Mouse (Mus musculus) midbrain, embryonic 14.5 days (tissue): ENCODE data around the gene Cep135. TPM values are rescaled to one million over a fixed set of nuclear protein-coding genes. Genes with fewer than 3 reads are reported as not detected.

Source experiments
- ATAC-seq: fragments of 200-750 bp; cut with Nextera tagmentation; 2 replicates; pipeline ENCODE4 v1.8.0; 2017; ENCODE audit warnings: moderate number of reproducible peaks, moderate library complexity; ENCODE audit not compliant: low FRiP score, low TSS enrichment
- DNase-seq: peaks from one replicate; pipeline ENCODE4 v3.0.0-alpha.2; 2015
- H3K27ac ChIP-seq: fragments of 300-500 bp; sonication (generic); replicated peaks from 2 replicates; pipeline ENCODE4 v1.5.1; 2014; ENCODE audit warnings: mild to moderate bottlenecking, low read depth, low read length, moderate library complexity
- H3K27me3 ChIP-seq: fragments of 300-500 bp; sonication (generic); 2 replicates; pipeline ENCODE4 v1.6.1; 2014; ENCODE audit warnings: low read length, control low read depth, mixed read lengths; ENCODE audit not compliant: control insufficient read depth, insufficient read depth
- H3K36me3 ChIP-seq: fragments of 300-500 bp; sonication (generic); 2 replicates; pipeline ENCODE4 v1.6.1; 2014; ENCODE audit warnings: low read length, control low read depth; ENCODE audit not compliant: control insufficient read depth, insufficient read depth
- H3K4me1 ChIP-seq: fragments of 300-500 bp; sonication (generic); 2 replicates; pipeline ENCODE4 v1.6.1; 2014; ENCODE audit warnings: mild to moderate bottlenecking, antibody characterized with exemption, low read length, control low read depth; ENCODE audit not compliant: control insufficient read depth, insufficient read depth
- H3K4me2 ChIP-seq: fragments of 300-500 bp; sonication (generic); 2 replicates; pipeline ENCODE4 v1.6.1; 2014; ENCODE audit warnings: mild to moderate bottlenecking, low read length, moderate library complexity
- H3K4me3 ChIP-seq: fragments of 300-500 bp; sonication (generic); replicated peaks from 2 replicates; pipeline ENCODE4 v1.5.1; 2014; ENCODE audit warnings: low read depth, low read length
- H3K9ac ChIP-seq: fragments of 300-500 bp; sonication (generic); replicated peaks from 2 replicates; pipeline ENCODE4 v1.6.1; 2014; ENCODE audit warnings: mild to moderate bottlenecking, low read length, moderate library complexity
- H3K9me3 ChIP-seq: fragments of 300-500 bp; sonication (generic); 2 replicates; pipeline ENCODE4 v1.6.1; 2016; ENCODE audit warnings: low read length, control low read depth, mixed read lengths; ENCODE audit not compliant: control insufficient read depth
- WGBS: fragments of 180-500 bp; shearing (Covaris S2); extraction: QIAGEN DNeasy Blood & Tissue Kit; methylation state at CpG from one replicate; pipeline ENCODE4 v1.1.7; 2014; 5-methylcytosine and 5-hydroxymethylcytosine counted together
- polyA plus RNA-seq: library from polyadenylated mRNA; unstranded; fragments of >200 nt; fragmentation: Nextera tagmentation; extraction: Ambion mirVana; gene quantifications from 2 replicates; pipeline ENCODE4 v1.2.1, GENCODE M21; 2014

Cep135 gene
- polyA plus RNA-seq, 1 experiment from 2014 or later, result 3.9 TPM

DNA sequence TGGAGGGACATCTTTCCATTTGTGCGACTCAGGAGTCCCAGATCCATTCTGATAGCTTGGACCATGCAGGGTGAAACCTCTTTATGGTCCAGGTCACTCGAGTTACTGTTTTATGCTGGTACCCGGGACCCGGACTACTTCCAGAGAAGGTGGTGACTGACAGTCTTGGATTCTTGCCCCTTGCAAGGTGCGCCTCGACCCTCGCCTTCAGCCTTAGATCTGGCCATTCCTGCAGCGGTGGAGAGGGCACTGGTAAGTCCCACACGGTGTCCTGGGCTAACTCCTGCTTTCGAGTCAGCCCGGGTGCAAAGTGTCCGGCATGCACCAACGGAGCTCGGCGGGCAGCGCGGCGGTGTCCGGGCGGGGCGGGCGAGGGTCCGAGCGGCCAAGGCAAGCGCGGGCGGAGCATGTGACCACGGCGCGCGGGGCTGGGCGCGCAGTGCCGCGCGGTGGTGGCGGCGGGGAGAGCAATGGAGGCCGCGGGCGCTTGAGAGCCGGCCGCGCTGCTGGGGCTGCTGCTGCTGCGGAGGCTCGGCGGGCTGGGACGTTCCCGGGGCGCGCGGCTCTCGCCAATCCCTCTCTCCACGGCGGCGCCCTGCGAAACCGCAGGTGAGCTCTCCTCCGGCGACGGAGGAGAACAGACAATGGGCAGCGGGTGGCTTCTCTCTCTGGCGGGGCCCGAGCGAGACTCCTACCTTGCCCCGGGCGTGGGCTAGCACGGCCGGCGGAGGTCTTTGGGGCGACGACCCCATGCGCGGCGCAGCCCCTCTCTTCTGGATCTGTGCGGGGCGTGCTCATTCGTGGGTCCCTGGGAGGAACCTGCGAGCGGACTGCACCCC lies 69.0 kb downstream of the Cep135 start:
- Histone ChIP-seq H3K27ac (peak overlapping the region; percentile 99), H3K4me3 (peak overlapping the region; percentile 88), H3K9me3 (no peaks in the 10 kb centered on the region), H3K9ac (peak overlapping the region; percentile 99), H3K4me1 (peaks cover 23% of the 10 kb centered on the region; the same call in 1 of the 2 replicates), H3K27me3 (no peaks in the 10 kb centered on the region), H3K36me3 (no peaks in the 10 kb centered on the region), H3K4me2 (peak overlapping the region; percentile 86)
- peak; percentile 93 for DNase-seq
- ATAC-seq, result peak; percentile 93
- WGBS, result under 1% methylated on average over 80 of the region's 80 CpGs

DNA sequence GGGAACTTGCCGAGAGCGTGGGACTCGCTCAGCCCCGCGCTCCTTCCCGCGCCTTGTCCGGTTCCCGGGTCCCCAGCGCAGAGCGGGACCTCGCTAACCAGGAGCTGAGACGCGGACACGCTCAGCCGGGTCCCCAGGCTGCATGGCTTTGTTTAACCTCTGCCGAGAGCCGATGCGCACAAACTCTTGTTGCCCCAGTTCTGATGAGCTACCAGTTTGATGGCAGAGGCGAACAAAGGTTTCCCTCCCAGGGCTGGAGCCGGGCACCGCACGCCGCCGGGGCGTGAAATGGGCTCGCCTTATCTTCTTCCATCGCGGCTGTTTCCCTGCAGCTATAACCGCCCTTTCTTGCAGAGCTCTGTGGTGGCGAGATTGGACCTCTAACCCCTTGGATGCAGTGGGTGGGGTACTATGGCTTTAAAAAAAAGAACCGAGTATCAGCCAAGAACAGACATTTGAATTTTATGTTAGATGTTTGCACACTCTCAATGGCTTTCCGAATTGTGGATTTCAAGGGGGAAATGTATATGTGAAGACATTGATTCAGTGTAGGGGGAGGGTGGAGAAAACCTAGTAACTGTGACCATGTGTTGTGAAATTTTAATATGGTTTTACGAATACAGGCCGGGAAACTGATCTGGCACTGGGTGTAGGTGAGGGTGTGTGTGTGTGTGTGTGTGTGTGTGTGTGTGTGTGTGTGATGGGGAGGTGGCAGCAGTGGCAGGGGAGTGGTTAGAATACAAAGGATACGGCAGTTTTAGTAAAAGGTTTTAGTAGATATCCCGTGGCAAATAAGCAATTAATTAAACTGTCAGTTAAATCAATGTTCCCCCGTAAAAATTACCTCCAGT lies 69.8 kb downstream of the Cep135 start:
- Histone ChIP-seq H3K9me3 (no peaks in the 10 kb centered on the region), H3K27me3 (no peaks in the 10 kb centered on the region), H3K4me3 (peak overlapping the region; percentile 88), H3K4me1 (peaks cover 23% of the 10 kb centered on the region; the same call in 1 of the 2 replicates), H3K4me2 (peak overlapping the region; percentile 86), H3K36me3 (no peaks in the 10 kb centered on the region), H3K27ac (peak overlapping the region; percentile 99), H3K9ac (peak overlapping the region; percentile 99)
- peak; percentile 81 for DNase-seq
- WGBS, result under 1% methylated on average over 38 of the region's 38 CpGs
- peak; percentile 84 for ATAC-seq

- WGBS, result 86% methylated on average over 8 of the region's 8 CpGs
- Histone ChIP-seq H3K9ac (no peak overlapping the region), H3K4me3 (no peak overlapping the region; the same call in 1 of the 2 replicates), H3K27ac (no peak overlapping the region), H3K9me3 (no peaks in the 10 kb centered on the region), H3K27me3 (no peaks in the 10 kb centered on the region), H3K36me3 (no peaks in the 10 kb centered on the region), H3K4me1 (peaks cover 32% of the 10 kb centered on the region), H3K4me2 (peak overlapping the region; percentile 86)
- DNase-seq, result no peak
- ATAC-seq, result no peak
Measured at GRCm38 (mm10) chr5:76659958-76660635, 71.6 kb downstream of the Cep135 start.

- no peak overlapping the region for H3K4me3 ChIP-seq
- no peaks in the 10 kb centered on the region for H3K9me3 ChIP-seq
- H3K27me3 ChIP-seq, result no peaks in the 10 kb centered on the region
- DNase-seq, result no peak
- no peaks in the 10 kb centered on the region for H3K36me3 ChIP-seq
- 96% methylated on average over 4 of the region's 4 CpGs for WGBS
- H3K4me1 ChIP-seq, result peaks cover 43% of the 10 kb centered on the region
- H3K9ac ChIP-seq, result no peak overlapping the region
- H3K27ac ChIP-seq, result no peak overlapping the region
- no peak for ATAC-seq
- no peak overlapping the region for H3K4me2 ChIP-seq
Measured at GRCm38 (mm10) chr5:76661310-76661709, 72.8 kb downstream of the Cep135 start.

GRCm38 (mm10) chr5:76664936-76665335 lies 76.4 kb downstream of the Cep135 start:
- H3K9ac ChIP-seq, result no peak overlapping the region
- DNase-seq (no peak), ATAC-seq (no peak)
- H3K27me3 ChIP-seq, result no peaks in the 10 kb centered on the region
- H3K4me1 ChIP-seq, result peaks cover 44% of the 10 kb centered on the region
- 66% methylated on average over 7 of the region's 7 CpGs for WGBS
- no peak overlapping the region for H3K4me2 ChIP-seq
- no peak overlapping the region for H3K4me3 ChIP-seq
- no peaks in the 10 kb centered on the region for H3K9me3 ChIP-seq
- no peaks in the 10 kb centered on the region for H3K36me3 ChIP-seq
- peak overlapping the region; percentile 57 for H3K27ac ChIP-seq

GRCm38 (mm10) chr5:76665421-76665820 lies 76.9 kb downstream of the Cep135 start:
- peak overlapping the region; percentile 22; the same call in 1 of the 2 replicates for H3K4me2 ChIP-seq
- H3K27ac ChIP-seq, result peak overlapping the region; percentile 79
- peaks cover 39% of the 10 kb centered on the region for H3K4me1 ChIP-seq
- no peaks in the 10 kb centered on the region for H3K27me3 ChIP-seq
- 12% methylated on average over 7 of the region's 7 CpGs for WGBS
- peak; percentile 79; the same call in 1 of the 2 replicates for ATAC-seq
- 0 out of 2 replicates have a peak overlapping the region, but pooled peaks have one; percentile 26 for H3K9ac ChIP-seq
- DNase-seq, result peak; percentile 73
- no peaks in the 10 kb centered on the region for H3K36me3 ChIP-seq
- no peak overlapping the region for H3K4me3 ChIP-seq
- H3K9me3 ChIP-seq, result no peaks in the 10 kb centered on the region

GRCm38 (mm10) chr5:76666026-76666756 lies 77.7 kb downstream of the Cep135 start:
- H3K9ac ChIP-seq, result no peak overlapping the region
- peaks cover 32% of the 10 kb centered on the region for H3K4me1 ChIP-seq
- H3K9me3 ChIP-seq, result no peaks in the 10 kb centered on the region
- H3K36me3 ChIP-seq, result no peaks in the 10 kb centered on the region
- no peaks in the 10 kb centered on the region for H3K27me3 ChIP-seq
- 46% methylated on average over 6 of the region's 6 CpGs for WGBS
- H3K27ac ChIP-seq, result peak overlapping the region; percentile 79; the same call in 1 of the 2 replicates
- ATAC-seq (peak; percentile 41; the same call in 1 of the 2 replicates), DNase-seq (no peak)
- no peak overlapping the region for H3K4me2 ChIP-seq
- H3K4me3 ChIP-seq, result no peak overlapping the region

- H3K4me2 ChIP-seq, result no peak overlapping the region
- WGBS, result 48% methylated on average over 5 of the region's 5 CpGs
Measured at GRCm38 (mm10) chr5:76668118-76668517, 79.6 kb downstream of the Cep135 start.

More at GRCm38 (mm10) chr5:76668118-76668517, 79.6 kb downstream of the Cep135 start:
- H3K36me3 ChIP-seq, result no peaks in the 10 kb centered on the region
- DNase-seq (no peak), ATAC-seq (no peak)
- no peak overlapping the region for H3K9ac ChIP-seq
- no peaks in the 10 kb centered on the region for H3K9me3 ChIP-seq
- H3K4me1 ChIP-seq, result peaks cover 29% of the 10 kb centered on the region
- no peaks in the 10 kb centered on the region for H3K27me3 ChIP-seq
- H3K4me3 ChIP-seq, result no peak overlapping the region
- no peak overlapping the region for H3K27ac ChIP-seq
